In genomic region chr12:17709451-17709850, GRCm38 (mm10) we compare ENCODE assay signal across 8 mouse cellular contexts. TPM values are rescaled to one million over a fixed set of nuclear protein-coding genes. Genes with fewer than 3 reads are reported as not detected.
DNase-seq lines count a peak whose midpoint lies in the region; ATAC-seq and TF ChIP-seq lines count a peak whose summit lies in the region.
"Had no signal": no experiment of that assay in that cellular context is flagged by ENCODE, and none has a peak within 500 bp of the region (broad histone marks: within the 10 kb centered on the region; RNA-seq: fewer than 3 reads in every experiment).

No protein-coding gene starts in this region.

- no peaks in the 10 kb centered on the region for H3K36me3 ChIP-seq in ES-E14 (ENCODE audit: control insufficient read depth, insufficient read depth, low read length, poor library complexity, severe bottlenecking)
- no peaks in the 10 kb centered on the region for H3K36me3 ChIP-seq in hindbrain, embryonic 12.5 days
- peaks cover 4% of the 10 kb centered on the region; the same call in 1 of the 2 replicates for H3K36me3 ChIP-seq in midbrain, embryonic 10.5 days

- no peak overlapping the region for H3K4me3 ChIP-seq in ES-E14 (ENCODE audit: insufficient read depth in 1 of 2, low read depth in 1 of 2, low read length in 2 of 2, poor library complexity in 1 of 2, severe bottlenecking in 1 of 2)
- H3K4me3 ChIP-seq in hindbrain, embryonic 12.5 days, result no peak overlapping the region
- H3K4me3 ChIP-seq in midbrain, embryonic 10.5 days, result no peak overlapping the region

- H3K27me3 ChIP-seq in hindbrain, embryonic 12.5 days, result no peaks in the 10 kb centered on the region
- H3K27me3 ChIP-seq in midbrain, embryonic 10.5 days (ENCODE audit: low read depth, poor library complexity, severe bottlenecking), result no peaks in the 10 kb centered on the region; the same call in 1 of the 2 replicates

- H3K4me2 ChIP-seq in hindbrain, embryonic 12.5 days (replicated peaks), result no peak overlapping the region

- in situ Hi-C loops in ES-E14 (cut with MboI; ENCODE audit: low sequenced_read_pairs in 2 of 2, unreplicated experiment in 2 of 2), result no loop called here

- H3K27ac ChIP-seq in ES-E14 (ENCODE audit: insufficient read depth, low read depth, low read length, poor library complexity, severe bottlenecking), result no peak overlapping the region
- no peak overlapping the region for H3K27ac ChIP-seq in hindbrain, embryonic 12.5 days
- peak overlapping the region; percentile 69 for H3K27ac ChIP-seq in midbrain, embryonic 10.5 days (replicated peaks)

- no peak overlapping the region for H3K9ac ChIP-seq in ES-E14 (ENCODE audit: insufficient read depth, low read depth, low read length, poor library complexity, severe bottlenecking)
- H3K9ac ChIP-seq in hindbrain, embryonic 12.5 days, result no peak overlapping the region

- peak; percentile 24 for ATAC-seq in CD4-positive, CD25-positive, alpha-beta regulatory T cell, adult 4 months
- ATAC-seq in hindbrain, embryonic 12.5 days (ENCODE audit: low FRiP score), result peak; percentile 53; the same call in 1 of the 2 replicates

- H3K4me1 ChIP-seq in ES-E14 (ENCODE audit: control insufficient read depth in 2 of 2, insufficient read depth in 2 of 2, low read length in 2 of 2, poor library complexity in 1 of 2), result peaks cover 3 to 23% of the 10 kb centered on the region in 2 experiments; a peak in 3 of 4 replicates
- peaks cover 26% of the 10 kb centered on the region for H3K4me1 ChIP-seq in hindbrain, embryonic 12.5 days
- peaks cover 41% of the 10 kb centered on the region for H3K4me1 ChIP-seq in midbrain, embryonic 10.5 days

- 12% methylated on average over 4 of the region's 4 CpGs for WGBS in hindbrain, embryonic 12.5 days
- 17% methylated on average over 4 of the region's 4 CpGs for WGBS in midbrain, embryonic 10.5 days

- peak; percentile 92 for DNase-seq in ES-E14 (ENCODE audit: low read depth, low spot score)
- peak; percentile 77 for DNase-seq in midbrain, embryonic 10.5 days (ENCODE audit: low spot score)
- DNase-seq in adrenal gland, postnatal 4 days (ENCODE audit: low spot score in 2 of 2), result no peak
- DNase-seq in frontal cortex, postnatal 36 days (ENCODE audit: low spot score in 2 of 2), result no peak
- no peak for DNase-seq in gastrocnemius, postnatal 25 days
- DNase-seq: adrenal gland, adult 2 months had no signal

- H3K9me3 ChIP-seq in ES-E14 (ENCODE audit: control insufficient read depth, insufficient read depth, low read depth, low read length), result no peaks in the 10 kb centered on the region
- H3K9me3 ChIP-seq in hindbrain, embryonic 12.5 days (replicated peaks), result no peaks in the 10 kb centered on the region; the same call in 1 of the 2 replicates
- H3K9me3 ChIP-seq in midbrain, embryonic 10.5 days (replicated peaks), result no peaks in the 10 kb centered on the region

TF ChIP-seq in ES-E14, 5 proteins besides CTCF, POLR2A, EP300 and RAD21:
- 0 out of 2 replicates have a peak, but pooled peaks have one; percentile 51 for TF ChIP-seq CHD2 (IDR thresholded peaks at IDR 0.05; ENCODE audit: low read depth, low read length)
- TF ChIP-seq ZNF384 (IDR thresholded peaks at IDR 0.05; ENCODE audit: low read depth, low read length), result no peak
TF ChIP-seq in ES-E14: peak in this region for 1.

RNA-seq across cellular contexts. Expression of gene Hpcal1, which starts 18.8 kb away (rescaled TPM):
- 10 to 100 TPM; 71.5 to 87.9 TPM for polyA plus RNA-seq in CD4-positive, CD25-positive, alpha-beta regulatory T cell, adult 4 months (2017; shearing (Covaris generic))
- 20.7 and 23.5 TPM in 2 replicates for total RNA-seq in ES-E14 (2012; rRNA removed)
- polyA plus RNA-seq in hindbrain, embryonic 12.5 days (2016; fragmentation: Nextera tagmentation; extraction: Ambion mirVana), result 42.8 and 48.9 TPM in 2 replicates
- polyA plus RNA-seq in midbrain, embryonic 10.5 days (2016; fragmentation: Nextera tagmentation; extraction: Ambion mirVana), result 41.0 and 41.9 TPM in 2 replicates
- total RNA-seq in adrenal gland, postnatal 4 days (2021), result 10 to 100 TPM; 30.1 to 34.5 TPM
- total RNA-seq in gastrocnemius, postnatal 25 days (2021), result 1 to 10 TPM; 6.4 to 8.0 TPM

Comparison
In these comparisons a context has a peak if more than half of its experiments do, and no peak if none do; other contexts are left out.
1. DNase-seq: peak in ES-E14 (single experiment) and midbrain, embryonic 10.5 days (single experiment); none in adrenal gland, postnatal 4 days (0 of 2), frontal cortex, postnatal 36 days (0 of 2) and gastrocnemius, postnatal 25 days (single experiment).